Mouse (Mus musculus): Measurements from ENCODE around the gene Lamtor1.

GRCm38 (mm10) chr7:101955276-101955675 lies 49.6 kb downstream of the Lamtor1 start:
- no peak for TF ChIP-seq ZNF384 (IDR thresholded peaks at IDR 0.05; ENCODE audit: low read depth, low read length)
- TF ChIP-seq MAFK (IDR thresholded peaks at IDR 0.05; ENCODE audit: insufficient read depth, low read depth, low read length) = no peak
- TF ChIP-seq CHD2 (IDR thresholded peaks at IDR 0.05; ENCODE audit: low read depth, low read length) = no peak
- TF ChIP-seq ZC3H11A (IDR thresholded peaks at IDR 0.05; ENCODE audit: borderline replicate concordance, low read depth, low read length) = no peak
